Mouse (Mus musculus): ENCODE results near the gene Hcfc2. TPM values are rescaled to one million over a fixed set of nuclear protein-coding genes. Genes with fewer than 3 reads are reported as not detected.

Gene Hcfc2
- polyA plus RNA-seq, 1 experiment from 2014 or later, result 38.3 TPM

DNA sequence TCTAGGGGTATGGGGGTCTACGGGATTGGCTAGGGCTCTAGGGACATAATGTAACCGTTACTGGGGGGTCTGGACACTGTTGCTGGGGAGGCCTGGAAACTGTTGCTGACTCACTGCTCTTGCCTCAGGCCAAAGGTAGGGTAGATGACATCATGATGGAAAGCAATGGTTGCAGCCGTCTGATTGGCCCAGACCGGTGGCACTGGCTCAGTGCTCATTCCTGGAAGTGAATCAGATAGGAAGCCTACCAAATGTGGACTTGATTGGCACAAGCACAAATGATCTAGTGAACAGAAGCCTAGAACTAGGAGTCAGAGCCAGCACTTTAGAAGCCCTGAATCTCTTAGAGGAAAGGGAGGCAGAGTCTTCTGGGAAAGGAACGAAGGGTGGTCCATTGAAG lies 94.5 kb downstream of the Hcfc2 start:
- Histone ChIP-seq H3K36me3 (ENCODE audit: control insufficient read depth, insufficient read depth, low read length) (no peaks in the 10 kb centered on the region), H3K4me2 (ENCODE audit: low read length) (no peak overlapping the region), H3K27me3 (replicated peaks; ENCODE audit: control insufficient read depth, insufficient read depth, low read length) (no peaks in the 10 kb centered on the region), H3K9ac (ENCODE audit: low read length) (no peak overlapping the region), H3K4me3 (ENCODE audit: low read depth, low read length) (no peak overlapping the region), H3K27ac (ENCODE audit: low read depth, low read length) (no peak overlapping the region), H3K9me3 (replicated peaks; ENCODE audit: control insufficient read depth, low read length) (no peaks in the 10 kb centered on the region), H3K4me1 (ENCODE audit: control insufficient read depth, insufficient read depth, low read length) (no peaks in the 10 kb centered on the region)
- ATAC-seq (no peak), DNase-seq (ENCODE audit: low spot score) (no peak)
- 90% methylated on average over 5 of the region's 5 CpGs for WGBS

DNA sequence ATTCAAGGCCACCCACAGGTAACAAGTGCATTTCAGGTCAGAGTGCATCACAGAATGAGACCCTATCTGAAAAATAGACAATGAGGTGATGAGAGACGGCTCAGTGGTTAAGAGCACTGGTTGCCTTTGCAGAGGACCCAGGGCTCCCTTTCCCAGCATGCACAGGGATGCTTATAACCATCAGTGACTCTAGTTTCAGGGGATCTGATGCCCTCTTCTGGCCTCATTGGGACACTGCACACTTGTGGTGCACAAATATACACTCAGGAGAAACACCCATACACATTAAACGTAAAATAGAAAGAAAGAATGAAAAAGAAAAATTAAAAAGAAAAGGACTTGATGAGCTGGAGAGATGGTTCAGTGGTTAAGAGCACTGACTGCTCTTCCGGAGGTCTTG lies 95.8 kb downstream of the Hcfc2 start:
- no peaks in the 10 kb centered on the region for H3K9me3 ChIP-seq (replicated peaks; ENCODE audit: control insufficient read depth, low read length)
- 94% methylated on average over 3 of the region's 3 CpGs for WGBS
- H3K4me1 ChIP-seq (ENCODE audit: control insufficient read depth, insufficient read depth, low read length), result no peaks in the 10 kb centered on the region
- H3K27me3 ChIP-seq (replicated peaks; ENCODE audit: control insufficient read depth, insufficient read depth, low read length), result no peaks in the 10 kb centered on the region
- ATAC-seq (no peak), DNase-seq (ENCODE audit: low spot score) (no peak)
- H3K9ac ChIP-seq (ENCODE audit: low read length), result no peak overlapping the region
- H3K4me2 ChIP-seq (ENCODE audit: low read length), result no peak overlapping the region
- H3K4me3 ChIP-seq (ENCODE audit: low read depth, low read length), result no peak overlapping the region
- H3K27ac ChIP-seq (ENCODE audit: low read depth, low read length), result no peak overlapping the region
- no peaks in the 10 kb centered on the region for H3K36me3 ChIP-seq (ENCODE audit: control insufficient read depth, insufficient read depth, low read length)

Other genes starting within 250 kb of the Hcfc2 start
- not detected in 2 replicates for gene Gm1553, start 203.5 kb upstream of the Hcfc2 start, polyA plus RNA-seq (2014; fragmentation: Nextera tagmentation; extraction: Ambion mirVana)
- gene 1190007I07Rik, start 72.9 kb upstream of the Hcfc2 start, polyA plus RNA-seq (2014; fragmentation: Nextera tagmentation; extraction: Ambion mirVana), result 34.4 and 35.7 TPM in 2 replicates
- gene Tdg, start 66.3 kb upstream of the Hcfc2 start, polyA plus RNA-seq (2014; fragmentation: Nextera tagmentation; extraction: Ambion mirVana), result 226 and 231 TPM in 2 replicates
- gene Glt8d2, start 5.5 kb upstream of the Hcfc2 start, polyA plus RNA-seq (2014; fragmentation: Nextera tagmentation; extraction: Ambion mirVana), result 2.6 and 4.0 TPM in 2 replicates
- 69.1 and 70.7 TPM in 2 replicates for gene Nfyb, start 68.0 kb downstream of the Hcfc2 start, polyA plus RNA-seq (2014; fragmentation: Nextera tagmentation; extraction: Ambion mirVana)
- gene Txnrd1, start 137.8 kb downstream of the Hcfc2 start, polyA plus RNA-seq (2014; fragmentation: Nextera tagmentation; extraction: Ambion mirVana), result 157 and 169 TPM in 2 replicates
- gene Eid3, start 170.5 kb downstream of the Hcfc2 start, polyA plus RNA-seq (2014; fragmentation: Nextera tagmentation; extraction: Ambion mirVana), result 0.22 and 0.27 TPM in 2 replicates